21 mouse cellular contexts compared by ENCODE assay signal in genomic region chr10:128111227-128111626, GRCm38 (mm10).
"Had no signal": no experiment of that assay in that cellular context is flagged by ENCODE, and none has a peak within 500 bp of the region (broad histone marks: within the 10 kb centered on the region; RNA-seq: fewer than 3 reads in every experiment).

No protein-coding gene starts in this region.

- H3K9ac ChIP-seq: limb, embryonic 15.5 days; liver, embryonic 14.5 days; liver, postnatal 0 days; lung, embryonic 14.5 days; midbrain, embryonic 12.5 days; midbrain, embryonic 15.5 days; neural tube, embryonic 12.5 days; neural tube, embryonic 15.5 days had no signal

- H3K9me3 ChIP-seq: limb, embryonic 15.5 days; midbrain, embryonic 12.5 days; midbrain, embryonic 15.5 days; neural tube, embryonic 12.5 days; neural tube, embryonic 15.5 days had no signal

- ATAC-seq: intestine, postnatal 0 days; liver, postnatal 0 days; lung, postnatal 0 days; midbrain, embryonic 15.5 days had no signal

- H3K27ac ChIP-seq: kidney, postnatal 0 days; layer of hippocampus, adult 2 months; limb, embryonic 15.5 days; liver, embryonic 14.5 days; macrophage; midbrain, embryonic 12.5 days; midbrain, embryonic 15.5 days; neural tube, embryonic 12.5 days; neural tube, embryonic 15.5 days; stomach, postnatal 0 days had no signal

- H3K4me1 ChIP-seq: limb, embryonic 15.5 days; midbrain, embryonic 12.5 days; midbrain, embryonic 15.5 days; neural tube, embryonic 12.5 days; neural tube, embryonic 15.5 days had no signal

- H3K27me3 ChIP-seq: limb, embryonic 15.5 days; midbrain, embryonic 12.5 days; midbrain, embryonic 15.5 days; neural tube, embryonic 12.5 days; neural tube, embryonic 15.5 days had no signal

- DNase-seq: kidney, postnatal 25 days; layer of hippocampus, adult 9-11 months; liver, postnatal 0 days; lung, embryonic 14.5 days; right cerebral cortex, adult 18-20 months; right cerebral cortex, postnatal 14 days; right cerebral cortex, postnatal 4 days; thymus, postnatal 25 days had no signal

- H3K4me3 ChIP-seq: layer of hippocampus, adult 2 months; limb, embryonic 15.5 days; midbrain, embryonic 12.5 days; midbrain, embryonic 15.5 days; neural tube, embryonic 12.5 days; neural tube, embryonic 15.5 days had no signal

- H3K4me2 ChIP-seq: limb, embryonic 15.5 days; liver, embryonic 11.5 days; lung, embryonic 14.5 days; midbrain, embryonic 12.5 days; midbrain, embryonic 15.5 days; neural tube, embryonic 12.5 days; neural tube, embryonic 15.5 days had no signal
